Mouse (Mus musculus) cortical plate, adult 2 months (tissue): ENCODE data around the gene Rabl3. TPM values are rescaled to one million over a fixed set of nuclear protein-coding genes. Genes with fewer than 3 reads are reported as not detected.

Experiments used
- H3K27ac ChIP-seq: fragments of 200-500 bp; 2 replicates; pipeline ENCODE4 v1.5.1; 2012; ENCODE audit warnings: low read length, control low read depth, inconsistent platforms; ENCODE audit not compliant: insufficient read depth
- H3K4me1 ChIP-seq: fragments of 200-500 bp; 2 replicates; pipeline ENCODE4 v1.6.1; 2011; ENCODE audit warnings: low read length; ENCODE audit not compliant: control insufficient read depth, insufficient read depth
- H3K4me3 ChIP-seq: fragments of 200-500 bp; 2 replicates; pipeline ENCODE4 v1.5.1; 2011; ENCODE audit warnings: mild to moderate bottlenecking, low read length, control low read depth; ENCODE audit not compliant: insufficient read depth
- CTCF ChIP-seq: fragments of 200-500 bp; IDR thresholded peaks from 2 replicates; pipeline ENCODE4 v1.5.1; 2011; ENCODE audit warnings: mild to moderate bottlenecking, control low read depth, low read length; ENCODE audit not compliant: insufficient read depth; ENCODE audit errors: extremely low read depth
- POLR2A ChIP-seq: fragments of 200-500 bp; IDR thresholded peaks from 2 replicates; pipeline ENCODE4 v1.6.1; 2011; ENCODE audit warnings: mild to moderate bottlenecking, low read length, control low read depth; ENCODE audit not compliant: insufficient read depth; ENCODE audit errors: extremely low read depth
- polyA plus RNA-seq: library from polyadenylated mRNA; depleted of rRNA; stranded (reverse); fragments of >200 nt; gene quantifications from 2 replicates; pipeline ENCODE4 v1.2.3, GENCODE M21; 2012

The Rabl3 gene
- polyA plus RNA-seq, 1 experiment = 7.7 TPM

DNA sequence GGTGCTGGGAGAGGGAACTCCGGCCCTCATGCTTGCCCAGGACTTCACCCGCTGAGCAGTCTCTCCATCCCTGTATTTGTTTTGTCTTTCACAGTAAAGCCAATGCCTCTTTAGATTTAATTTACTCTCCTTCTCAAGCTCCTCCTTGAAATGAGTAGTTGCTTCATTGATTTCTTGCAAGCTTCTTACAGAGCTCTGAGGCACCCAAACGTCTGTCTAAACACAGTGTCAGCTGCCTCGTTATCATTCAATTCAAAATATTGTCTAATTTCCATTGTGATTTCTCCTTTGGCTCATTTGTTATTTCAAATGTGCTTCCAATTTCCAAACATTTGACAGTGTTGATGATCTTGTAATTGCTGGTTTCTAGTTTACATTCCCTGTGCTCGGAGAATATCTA, 6.6 kb downstream of the Rabl3 start:
- Histone ChIP-seq H3K4me3 (no peak overlapping the region), H3K27ac (no peak overlapping the region), H3K4me1 (no peaks in the 10 kb centered on the region)
- no peak for TF ChIP-seq CTCF
- no peak for TF ChIP-seq POLR2A

DNA sequence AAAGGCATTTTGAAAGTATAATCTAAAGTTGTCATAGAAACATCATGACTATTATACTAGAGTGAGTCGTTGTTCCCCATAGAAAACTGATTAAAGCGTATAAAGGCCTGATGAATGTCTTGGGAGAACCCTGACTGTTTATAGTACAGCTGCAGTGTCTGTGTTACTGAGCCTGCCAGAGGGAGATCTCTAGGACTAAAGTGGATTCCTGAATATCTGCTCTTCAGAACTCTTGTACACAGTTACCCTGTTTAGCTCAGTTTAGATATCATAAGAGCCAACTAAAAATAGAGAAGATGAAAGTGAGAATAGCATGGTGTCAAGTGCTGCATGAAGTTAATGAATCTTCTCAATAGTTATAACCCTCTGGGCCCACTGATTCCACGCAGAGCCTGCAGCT, 10.6 kb downstream of the Rabl3 start:
- Histone ChIP-seq H3K27ac (no peak overlapping the region), H3K4me3 (no peak overlapping the region), H3K4me1 (no peaks in the 10 kb centered on the region)
- TF ChIP-seq CTCF (no peak), POLR2A (no peak)

DNA sequence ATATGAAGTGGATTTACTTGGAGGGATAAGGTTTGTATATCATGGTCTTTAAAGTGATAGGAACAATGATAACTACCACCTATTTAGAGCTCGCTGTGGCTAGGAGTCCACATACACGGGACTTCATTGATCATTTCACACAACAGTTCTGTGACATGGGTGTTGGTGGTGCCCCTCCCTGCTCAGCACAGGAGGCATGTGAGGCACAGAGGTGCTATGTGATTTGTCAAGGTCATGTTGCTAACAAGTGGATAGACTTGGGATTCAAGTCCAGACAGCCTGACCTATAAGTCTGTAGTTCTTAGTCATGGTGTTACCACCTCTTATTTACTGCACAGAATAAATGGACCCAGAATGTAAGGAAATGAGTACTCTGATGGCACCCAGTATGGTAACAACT, 11.3 kb downstream of the Rabl3 start:
- Histone ChIP-seq H3K4me1 (no peaks in the 10 kb centered on the region), H3K27ac (no peak overlapping the region), H3K4me3 (no peak overlapping the region)
- TF ChIP-seq CTCF (no peak), POLR2A (no peak)

DNA sequence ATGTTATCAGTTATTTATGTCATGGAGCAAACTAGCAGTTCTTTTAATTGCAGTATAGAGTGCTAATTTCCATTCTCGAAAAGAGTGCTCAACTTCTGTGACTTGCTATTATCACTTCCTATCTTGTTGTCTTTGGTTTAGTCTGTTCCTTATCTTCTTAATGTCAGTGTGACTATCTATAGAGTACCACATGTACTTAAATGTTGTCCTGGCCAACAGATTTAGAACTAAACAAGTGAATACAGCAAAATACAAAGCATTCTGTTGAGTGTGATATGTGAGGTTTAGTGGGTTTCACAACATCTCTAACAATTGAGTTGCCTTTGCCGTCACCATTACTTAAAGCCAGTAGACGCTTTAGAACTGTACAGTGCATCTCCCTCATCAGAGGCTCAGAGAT, 13.1 kb downstream of the Rabl3 start:
- Histone ChIP-seq H3K4me1 (no peaks in the 10 kb centered on the region), H3K4me3 (no peak overlapping the region), H3K27ac (no peak overlapping the region)
- TF ChIP-seq CTCF (no peak), POLR2A (no peak)

DNA sequence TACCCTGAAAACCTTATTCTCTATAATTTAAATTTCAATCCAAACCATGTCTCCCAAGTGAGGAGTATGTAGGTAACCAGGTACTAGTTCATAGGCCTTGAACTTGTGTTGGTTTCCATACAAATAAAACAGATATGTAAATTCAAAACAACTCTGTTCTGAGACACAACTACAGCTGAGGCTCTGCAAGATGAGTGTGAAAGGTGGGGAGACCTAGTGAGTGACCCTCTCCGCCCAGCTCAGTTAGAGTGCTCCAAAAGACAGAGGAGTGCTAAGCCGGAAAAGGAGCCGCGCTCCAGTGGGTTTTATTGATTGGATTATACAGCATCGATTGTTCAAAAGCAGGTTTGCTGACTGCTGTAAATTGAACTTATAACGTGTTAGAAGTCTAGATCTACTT, 22.7 kb downstream of the Rabl3 start:
- TF ChIP-seq CTCF (no peak), POLR2A (no peak)
- H3K27ac ChIP-seq = no peak overlapping the region
- peaks cover 3% of the 10 kb centered on the region for H3K4me1 ChIP-seq
- no peak overlapping the region for H3K4me3 ChIP-seq

DNA sequence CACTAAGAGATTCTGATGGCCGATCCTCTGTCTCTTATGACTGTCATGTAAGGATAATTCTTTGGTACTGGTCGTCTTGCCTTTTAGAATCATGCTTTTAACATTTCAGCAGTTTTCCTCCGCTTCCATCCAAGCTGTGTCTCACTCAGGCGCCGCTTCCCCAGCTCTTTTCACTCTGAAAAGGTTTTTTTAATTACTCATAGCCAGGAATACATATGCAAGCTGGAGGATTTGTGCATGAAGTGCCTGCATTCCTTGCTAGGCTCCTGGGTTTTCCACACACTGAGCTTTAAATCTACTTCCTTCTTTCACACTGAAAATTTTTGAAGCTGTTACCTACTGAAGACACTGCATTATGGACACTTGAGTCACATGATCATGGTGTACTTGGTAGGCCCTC, 23.3 kb downstream of the Rabl3 start:
- H3K27ac ChIP-seq = no peak overlapping the region
- no peak for TF ChIP-seq POLR2A
- peaks cover 3% of the 10 kb centered on the region for H3K4me1 ChIP-seq
- no peak overlapping the region for H3K4me3 ChIP-seq

DNA sequence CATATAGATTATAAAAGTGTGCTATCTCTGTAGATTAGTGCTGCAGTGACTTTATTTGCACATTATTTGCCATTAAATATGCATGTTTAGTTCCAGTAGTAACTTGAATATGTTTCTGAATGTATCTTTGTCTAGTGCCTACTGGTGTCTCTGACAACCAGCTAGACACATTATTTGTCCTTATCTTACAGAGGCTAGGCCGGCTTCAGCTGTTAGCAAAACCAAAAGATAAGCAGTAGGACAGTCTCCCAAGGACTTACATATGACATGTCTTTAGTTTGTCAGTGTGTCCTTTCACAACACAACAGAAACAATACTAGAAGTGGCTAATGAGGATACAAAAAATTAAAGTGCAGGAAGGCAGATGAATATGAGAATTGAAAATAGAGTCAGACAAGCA, 25.4 kb downstream of the Rabl3 start:
- peaks cover 3% of the 10 kb centered on the region for H3K4me1 ChIP-seq
- no peak overlapping the region for H3K27ac ChIP-seq
- no peak overlapping the region for H3K4me3 ChIP-seq
- no peak for TF ChIP-seq POLR2A
- TF ChIP-seq CTCF = no peak

DNA sequence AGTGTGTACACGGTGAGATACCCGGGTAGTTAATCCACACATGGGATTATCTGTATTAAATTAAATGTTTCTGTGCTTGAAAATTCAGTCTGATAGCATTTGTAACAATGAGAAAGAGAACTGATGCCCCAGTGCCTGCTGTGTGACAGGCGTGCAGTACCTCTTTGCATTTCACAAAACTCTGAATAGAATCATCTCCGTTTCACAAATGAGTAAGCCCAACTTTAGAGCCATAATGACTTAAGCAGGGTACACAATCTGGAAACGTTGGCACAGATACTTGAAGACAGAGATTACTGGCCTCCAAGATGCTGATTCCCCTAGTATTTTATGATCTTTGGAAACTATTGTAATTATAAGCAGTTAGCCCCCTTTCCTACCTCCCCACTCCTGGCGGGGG, 26.4 kb downstream of the Rabl3 start:
- H3K27ac ChIP-seq = no peak overlapping the region
- no peak for TF ChIP-seq CTCF
- no peak for TF ChIP-seq POLR2A
- H3K4me3 ChIP-seq = no peak overlapping the region
- H3K4me1 ChIP-seq = peaks cover 3% of the 10 kb centered on the region

DNA sequence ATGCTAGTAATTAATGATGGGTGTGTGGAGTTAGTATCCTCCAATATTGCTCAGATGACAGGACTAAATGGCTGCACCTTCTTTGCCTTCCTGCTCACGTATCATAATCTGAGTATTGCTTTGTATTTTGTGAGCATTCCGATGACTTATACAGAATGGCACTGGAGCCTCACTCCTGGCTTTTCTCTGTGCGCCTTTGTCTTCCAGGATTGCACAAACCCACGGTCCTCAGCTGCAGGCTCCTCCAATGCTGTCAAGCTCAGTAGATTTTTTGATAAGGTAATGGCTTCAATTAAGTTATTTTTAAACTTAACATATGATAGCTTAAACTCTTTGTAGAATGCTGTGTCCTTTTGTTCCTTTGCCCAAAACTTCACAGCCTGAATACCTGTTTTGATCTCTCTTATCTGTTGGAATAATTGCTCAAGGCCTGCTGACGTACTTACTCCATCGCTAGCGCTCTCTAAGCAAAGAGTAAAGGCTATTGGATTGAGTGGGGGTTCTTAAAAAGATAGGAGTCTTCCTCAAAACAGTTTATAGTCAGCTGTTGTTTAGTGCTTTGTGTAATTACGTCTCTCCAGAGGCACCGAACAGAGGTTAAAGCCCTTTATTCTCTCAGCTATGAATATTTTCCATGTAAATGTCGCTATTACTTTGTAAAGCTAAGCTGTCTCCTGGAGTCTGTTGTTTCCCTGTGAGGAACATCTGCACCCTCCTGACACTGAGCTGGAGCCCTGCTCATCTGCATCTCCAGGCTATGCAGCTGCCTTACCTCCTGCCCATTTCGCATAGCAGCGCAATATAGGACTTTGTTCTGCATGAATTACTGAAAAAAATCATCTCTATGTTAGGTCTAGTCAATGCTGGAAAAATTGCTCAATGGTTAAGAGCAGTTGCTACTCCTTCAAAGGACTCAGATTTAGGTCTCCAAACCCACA, 27.7 kb downstream of the Rabl3 start:
- no peak overlapping the region for H3K27ac ChIP-seq
- no peak overlapping the region for H3K4me3 ChIP-seq
- H3K4me1 ChIP-seq = peaks cover 3% of the 10 kb centered on the region
- TF ChIP-seq CTCF = no peak

DNA sequence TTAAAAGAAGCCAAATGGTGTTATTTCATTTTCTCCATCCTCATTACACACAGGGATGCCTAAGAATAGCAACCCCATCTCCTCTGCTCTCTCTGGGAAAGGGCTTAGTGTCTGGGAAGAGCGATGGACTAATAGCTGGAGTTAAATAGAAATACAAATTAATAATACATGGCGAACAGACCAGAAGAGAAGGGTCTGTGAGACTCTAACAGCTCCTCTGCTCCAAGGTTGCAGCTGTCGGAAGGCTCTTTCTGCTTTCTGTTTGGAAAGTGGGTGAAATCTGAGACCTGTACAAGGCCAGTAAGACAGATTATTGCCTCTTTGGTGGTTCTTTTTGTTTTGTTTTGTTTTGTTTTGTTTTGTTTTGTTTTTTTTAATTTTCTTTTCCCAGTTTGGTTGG, 31.9 kb downstream of the Rabl3 start:
- H3K27ac ChIP-seq = no peak overlapping the region
- no peak for TF ChIP-seq POLR2A
- no peak for TF ChIP-seq CTCF
- no peak overlapping the region for H3K4me3 ChIP-seq
- H3K4me1 ChIP-seq = peaks cover 1% of the 10 kb centered on the region
